Mouse (Mus musculus): ENCODE measurements at regions not wholly inside any gene's neighbourhood (a gene's known extent, or its start where the extent isn't known, plus 50 kb on each side); places are given as distances from the start of the nearest gene placed in this dataset.
A peak's percentile ranks its signal among the peaks of the same experiment; 100 is the strongest.

GRCm38 (mm10) chr1:130524744-130525143 is 62.2 kb upstream of the Cd55 start:
- no peak for DNase-seq (ENCODE audit: low read depth, low spot score)

GRCm38 (mm10) chr1:130517868-130518267 is 55.3 kb upstream of the Cd55 start:
- no peak for DNase-seq (ENCODE audit: low read depth, low spot score)

- no peak for DNase-seq (ENCODE audit: low read depth, low spot score)
Measured at GRCm38 (mm10) chr1:130516641-130517040, 54.1 kb upstream of the Cd55 start.

GRCm38 (mm10) chr1:130515316-130515715 is 52.8 kb upstream of the Cd55 start:
- no peak for DNase-seq (ENCODE audit: low read depth, low spot score)

- peak; percentile 62 for DNase-seq (ENCODE audit: low read depth, low spot score)
Measured at GRCm38 (mm10) chr1:130513482-130513881, 50.9 kb upstream of the Cd55 start.

GRCm38 (mm10) chr1:130512798-130513405 is 50.4 kb upstream of the Cd55 start:
- no peak for DNase-seq (ENCODE audit: low read depth, low spot score)

Data from R1 (cell line).